Mouse (Mus musculus): ENCODE data around the gene Ddah1. TPM values are rescaled to one million over a fixed set of nuclear protein-coding genes. Genes with fewer than 3 reads are reported as not detected.

The Ddah1 gene
- polyA plus RNA-seq, 1 experiment from 2014 or later = 28.9 TPM

DNA sequence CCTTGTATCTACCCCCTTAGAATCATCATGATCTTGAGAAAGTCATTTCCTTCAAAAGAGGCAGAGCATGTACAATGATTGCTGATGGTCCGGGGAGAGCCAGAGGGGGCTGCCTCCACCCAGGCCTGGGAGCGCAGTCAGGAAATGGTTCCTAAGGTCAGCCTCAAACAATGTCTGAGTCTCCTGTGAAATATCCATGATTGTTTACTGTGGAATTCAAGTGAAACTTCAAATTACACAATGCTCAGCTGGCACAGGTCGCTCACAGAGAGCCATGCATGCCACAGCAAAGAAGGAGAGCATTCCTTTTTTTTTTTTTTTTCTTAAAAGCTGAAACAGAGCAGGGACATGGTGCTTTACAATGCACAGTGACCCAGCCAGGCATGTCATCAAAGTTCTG lies 134.0 kb downstream of the Ddah1 start:
- H3K27ac ChIP-seq (replicated peaks in 1 of 2; ENCODE audit: control insufficient read depth in 1 of 2, insufficient read depth in 1 of 2, low read depth in 2 of 2, low read length in 2 of 2) = no peak overlapping the region
- H3K9ac ChIP-seq (ENCODE audit: low read length) = no peak overlapping the region
- no peak overlapping the region for H3K4me3 ChIP-seq (ENCODE audit: control insufficient read depth in 1 of 2, insufficient read depth in 1 of 2, low read depth in 1 of 2, low read length in 2 of 2)
- no peaks in the 10 kb centered on the region for H3K9me3 ChIP-seq (ENCODE audit: control insufficient read depth, low read length)
- no peak for ATAC-seq (ENCODE audit: insufficient number of reproducible peaks, insufficient read depth, low FRiP score, low read depth)
- no peaks in the 10 kb centered on the region for H3K27me3 ChIP-seq (ENCODE audit: control insufficient read depth, insufficient read depth, low read length)
- 55% methylated on average over 3 of the region's 3 CpGs for WGBS
- no peak overlapping the region for H3K4me2 ChIP-seq (ENCODE audit: low read length)
- peaks cover 20% of the 10 kb centered on the region in 2 experiments for H3K4me1 ChIP-seq (ENCODE audit: control insufficient read depth in 2 of 2, insufficient read depth in 2 of 2, low read length in 2 of 2)
- no peaks in the 10 kb centered on the region for H3K36me3 ChIP-seq (ENCODE audit: control insufficient read depth, insufficient read depth, low read length)

DNA sequence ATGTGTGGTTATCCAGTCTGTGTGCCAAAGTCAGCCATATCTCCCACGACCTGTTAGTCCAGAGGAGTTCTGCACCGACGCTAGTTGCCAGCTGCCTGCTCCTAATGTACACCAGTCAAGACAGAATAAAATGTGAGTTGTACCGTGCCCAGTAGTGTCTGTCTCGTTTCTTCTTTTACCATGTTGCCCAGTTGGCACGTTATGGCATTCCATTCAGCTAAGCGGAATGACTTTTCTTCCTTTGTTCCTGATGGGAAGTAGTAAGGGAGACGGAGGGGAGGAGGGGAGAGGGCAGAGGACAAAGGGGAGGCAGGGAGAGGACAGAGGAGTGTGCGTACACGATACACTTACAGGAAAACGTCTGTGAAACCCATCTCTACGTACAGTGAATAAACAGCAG lies 135.7 kb downstream of the Ddah1 start:
- Histone ChIP-seq H3K9ac (ENCODE audit: low read length) (no peak overlapping the region), H3K4me2 (ENCODE audit: low read length) (no peak overlapping the region), H3K36me3 (ENCODE audit: control insufficient read depth, insufficient read depth, low read length) (no peaks in the 10 kb centered on the region), H3K27ac (replicated peaks in 1 of 2; ENCODE audit: control insufficient read depth in 1 of 2, insufficient read depth in 1 of 2, low read depth in 2 of 2, low read length in 2 of 2) (no peak overlapping the region), H3K4me3 (ENCODE audit: control insufficient read depth in 1 of 2, insufficient read depth in 1 of 2, low read depth in 1 of 2, low read length in 2 of 2) (no peak overlapping the region), H3K4me1 (ENCODE audit: control insufficient read depth in 2 of 2, insufficient read depth in 2 of 2, low read length in 2 of 2) (peaks cover 21 to 26% of the 10 kb centered on the region in 2 experiments), H3K27me3 (ENCODE audit: control insufficient read depth, insufficient read depth, low read length) (no peaks in the 10 kb centered on the region), H3K9me3 (ENCODE audit: control insufficient read depth, low read length) (no peaks in the 10 kb centered on the region)
- 78% methylated on average over 12 of the region's 12 CpGs for WGBS
- no peak for ATAC-seq (ENCODE audit: insufficient number of reproducible peaks, insufficient read depth, low FRiP score, low read depth)

- peak; percentile 82 for ATAC-seq (ENCODE audit: insufficient number of reproducible peaks, insufficient read depth, low FRiP score, low read depth)
- WGBS = 24% methylated on average over 11 of the region's 11 CpGs
These were observed 139.3 kb downstream of the Ddah1 start for GRCm38 (mm10) chr3:145897749-145898148.

GRCm38 (mm10) chr3:145899832-145900231 lies 141.4 kb downstream of the Ddah1 start:
- ATAC-seq (ENCODE audit: insufficient number of reproducible peaks, insufficient read depth, low FRiP score, low read depth) = peak; percentile 41; the same call in 1 of the 2 replicates
- Histone ChIP-seq H3K36me3 (ENCODE audit: control insufficient read depth, insufficient read depth, low read length) (no peaks in the 10 kb centered on the region), H3K9ac (ENCODE audit: low read length) (no peak overlapping the region; the same call in 1 of the 2 replicates), H3K27me3 (ENCODE audit: control insufficient read depth, insufficient read depth, low read length) (no peaks in the 10 kb centered on the region), H3K27ac (replicated peaks in 1 of 2; ENCODE audit: control insufficient read depth in 1 of 2, insufficient read depth in 1 of 2, low read depth in 2 of 2, low read length in 2 of 2) (peak overlapping the region; percentile 14 to 77; a peak in 3 of 4 replicates), H3K4me1 (ENCODE audit: control insufficient read depth in 2 of 2, insufficient read depth in 2 of 2, low read length in 2 of 2) (peaks cover 25 to 41% of the 10 kb centered on the region in 2 experiments), H3K4me2 (ENCODE audit: low read length) (peak overlapping the region; percentile 27; the same call in 1 of the 2 replicates), H3K4me3 (ENCODE audit: control insufficient read depth in 1 of 2, insufficient read depth in 1 of 2, low read depth in 1 of 2, low read length in 2 of 2) (no peak overlapping the region), H3K9me3 (ENCODE audit: control insufficient read depth, low read length) (no peaks in the 10 kb centered on the region)
- 26% methylated on average over 8 of the region's 8 CpGs for WGBS

More at GRCm38 (mm10) chr3:145897749-145898148, 139.3 kb downstream of the Ddah1 start:
- Histone ChIP-seq H3K27ac (replicated peaks in 1 of 2; ENCODE audit: control insufficient read depth in 1 of 2, insufficient read depth in 1 of 2, low read depth in 2 of 2, low read length in 2 of 2) (peak overlapping the region; percentile 65 to 77), H3K4me2 (ENCODE audit: low read length) (peak overlapping the region; percentile 39), H3K4me3 (ENCODE audit: control insufficient read depth in 1 of 2, insufficient read depth in 1 of 2, low read depth in 1 of 2, low read length in 2 of 2) (no peak overlapping the region), H3K27me3 (ENCODE audit: control insufficient read depth, insufficient read depth, low read length) (no peaks in the 10 kb centered on the region), H3K9ac (ENCODE audit: low read length) (no peak overlapping the region), H3K36me3 (ENCODE audit: control insufficient read depth, insufficient read depth, low read length) (no peaks in the 10 kb centered on the region), H3K4me1 (ENCODE audit: control insufficient read depth in 2 of 2, insufficient read depth in 2 of 2, low read length in 2 of 2) (peaks cover 25 to 38% of the 10 kb centered on the region in 2 experiments), H3K9me3 (ENCODE audit: control insufficient read depth, low read length) (no peaks in the 10 kb centered on the region)

- H3K27ac ChIP-seq (replicated peaks in 1 of 2; ENCODE audit: control insufficient read depth in 1 of 2, insufficient read depth in 1 of 2, low read depth in 2 of 2, low read length in 2 of 2) = no peak overlapping the region
- WGBS = 95% methylated on average over 8 of the region's 8 CpGs
- H3K4me3 ChIP-seq (ENCODE audit: control insufficient read depth in 1 of 2, insufficient read depth in 1 of 2, low read depth in 1 of 2, low read length in 2 of 2) = no peak overlapping the region
- peaks cover 18 to 28% of the 10 kb centered on the region in 2 experiments for H3K4me1 ChIP-seq (ENCODE audit: control insufficient read depth in 2 of 2, insufficient read depth in 2 of 2, low read length in 2 of 2)
- no peak overlapping the region for H3K4me2 ChIP-seq (ENCODE audit: low read length)
- H3K9ac ChIP-seq (ENCODE audit: low read length) = no peak overlapping the region
- no peaks in the 10 kb centered on the region for H3K27me3 ChIP-seq (ENCODE audit: control insufficient read depth, insufficient read depth, low read length)
- no peaks in the 10 kb centered on the region for H3K36me3 ChIP-seq (ENCODE audit: control insufficient read depth, insufficient read depth, low read length)
- H3K9me3 ChIP-seq (ENCODE audit: control insufficient read depth, low read length) = no peaks in the 10 kb centered on the region
- no peak for ATAC-seq (ENCODE audit: insufficient number of reproducible peaks, insufficient read depth, low FRiP score, low read depth)
These were observed 145.1 kb downstream of the Ddah1 start for GRCm38 (mm10) chr3:145903530-145903929.

- Histone ChIP-seq H3K4me3 (ENCODE audit: control insufficient read depth in 1 of 2, insufficient read depth in 1 of 2, low read depth in 1 of 2, low read length in 2 of 2) (no peak overlapping the region), H3K9ac (ENCODE audit: low read length) (peak overlapping the region; percentile 41; the same call in 1 of the 2 replicates), H3K27ac (replicated peaks in 1 of 2; ENCODE audit: control insufficient read depth in 1 of 2, insufficient read depth in 1 of 2, low read depth in 2 of 2, low read length in 2 of 2) (0 out of 4 replicates have a peak overlapping the region, but pooled peaks of 1 of the 2 experiments have one; percentile 3), H3K4me2 (ENCODE audit: low read length) (peak overlapping the region; percentile 47), H3K4me1 (ENCODE audit: control insufficient read depth in 2 of 2, insufficient read depth in 2 of 2, low read length in 2 of 2) (peaks cover 6 to 16% of the 10 kb centered on the region in 2 experiments), H3K9me3 (ENCODE audit: control insufficient read depth, low read length) (no peaks in the 10 kb centered on the region), H3K27me3 (ENCODE audit: control insufficient read depth, insufficient read depth, low read length) (no peaks in the 10 kb centered on the region), H3K36me3 (ENCODE audit: control insufficient read depth, insufficient read depth, low read length) (no peaks in the 10 kb centered on the region)
- ATAC-seq (ENCODE audit: insufficient number of reproducible peaks, insufficient read depth, low FRiP score, low read depth) = peak; percentile 23; the same call in 1 of the 2 replicates
- 50% methylated on average over 22 of the region's 22 CpGs for WGBS
These were observed 146.6 kb downstream of the Ddah1 start for GRCm38 (mm10) chr3:145904850-145905776.

GRCm38 (mm10) chr3:145906582-145906981 lies 148.1 kb downstream of the Ddah1 start:
- Histone ChIP-seq H3K27ac (replicated peaks in 1 of 2; ENCODE audit: control insufficient read depth in 1 of 2, insufficient read depth in 1 of 2, low read depth in 2 of 2, low read length in 2 of 2) (no peak overlapping the region), H3K9me3 (ENCODE audit: control insufficient read depth, low read length) (no peaks in the 10 kb centered on the region), H3K27me3 (ENCODE audit: control insufficient read depth, insufficient read depth, low read length) (no peaks in the 10 kb centered on the region), H3K4me1 (ENCODE audit: control insufficient read depth in 2 of 2, insufficient read depth in 2 of 2, low read length in 2 of 2) (peaks cover 4 to 11% of the 10 kb centered on the region in 2 experiments; a peak in 2 of 4 replicates), H3K4me3 (ENCODE audit: control insufficient read depth in 1 of 2, insufficient read depth in 1 of 2, low read depth in 1 of 2, low read length in 2 of 2) (no peak overlapping the region), H3K4me2 (ENCODE audit: low read length) (no peak overlapping the region), H3K36me3 (ENCODE audit: control insufficient read depth, insufficient read depth, low read length) (no peaks in the 10 kb centered on the region), H3K9ac (ENCODE audit: low read length) (no peak overlapping the region)
- WGBS = 91% methylated on average over 9 of the region's 9 CpGs
- ATAC-seq (ENCODE audit: insufficient number of reproducible peaks, insufficient read depth, low FRiP score, low read depth) = no peak

All from heart, embryonic 14.5 days (tissue).